Mouse (Mus musculus): ENCODE measurements around the gene Nr5a2.

DNA sequence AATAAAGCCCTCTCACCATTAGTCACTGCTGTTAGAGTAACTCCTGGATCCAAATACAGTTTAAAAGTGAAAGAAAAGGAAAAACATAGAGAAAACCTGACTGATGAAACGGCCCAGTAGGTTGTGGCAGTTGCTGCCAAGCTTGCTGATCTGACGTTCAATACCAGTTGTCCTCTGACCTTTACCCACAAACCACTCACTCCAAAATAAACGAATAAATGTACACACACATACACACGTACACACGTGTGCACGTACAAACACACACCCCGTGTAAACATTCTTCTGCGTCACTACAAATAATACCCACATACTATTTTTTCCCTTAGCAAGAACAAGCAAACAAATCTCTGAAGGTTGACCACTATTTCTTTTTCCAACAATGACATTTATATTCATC lies 64.4 kb downstream of the Nr5a2 start:
- TF ChIP-seq CTCF (IDR thresholded peaks at IDR 0.05; ENCODE audit: low read depth, low read length) (no peak), GATA1 (IDR thresholded peaks at IDR 0.05; ENCODE audit: borderline replicate concordance, low read length) (no peak), TAL1 (conservative IDR thresholded peaks at IDR 0.05; ENCODE audit: low read depth, low read length) (no peak), POLR2AphosphoS5 (IDR thresholded peaks at IDR 0.05; ENCODE audit: insufficient replicate concordance, low read depth, low read length) (no peak), GATA2 (IDR thresholded peaks at IDR 0.05; ENCODE audit: borderline replicate concordance, low read depth, low read length) (no peak)
